Mouse (Mus musculus) intestine, postnatal 0 days (tissue): ENCODE measurements around the gene Syt10. TPM values are rescaled to one million over a fixed set of nuclear protein-coding genes. Genes with fewer than 3 reads are reported as not detected.

Experiments used
- ATAC-seq: fragments of 200-750 bp; cut with Nextera tagmentation; 2 replicates; pipeline ENCODE4 v1.8.0; 2017; ENCODE audit warnings: mild to moderate bottlenecking, moderate TSS enrichment, moderate library complexity
- H3K27ac ChIP-seq: fragments of 300-500 bp; sonication (generic); 2 replicates; pipeline ENCODE4 v1.5.1; 2014; ENCODE audit warnings: mild to moderate bottlenecking, low read depth, low read length, moderate library complexity
- H3K27me3 ChIP-seq: fragments of 300-500 bp; sonication (generic); replicated peaks from 2 replicates; pipeline ENCODE4 v1.6.1; 2014; ENCODE audit warnings: low read length, mixed read lengths; ENCODE audit not compliant: control insufficient read depth, insufficient read depth
- H3K36me3 ChIP-seq: fragments of 300-500 bp; sonication (generic); 2 replicates; pipeline ENCODE4 v1.6.1; 2014; ENCODE audit warnings: mild to moderate bottlenecking, moderate library complexity; ENCODE audit not compliant: control insufficient read depth, insufficient read depth
- H3K4me1 ChIP-seq: fragments of 300-500 bp; sonication (generic); replicated peaks from 2 replicates; pipeline ENCODE4 v1.6.1; 2014; ENCODE audit warnings: antibody characterized with exemption, low read length, mixed read lengths; ENCODE audit not compliant: control insufficient read depth, insufficient read depth
- H3K4me2 ChIP-seq: fragments of 300-500 bp; sonication (generic); replicated peaks from 2 replicates; pipeline ENCODE4 v1.6.1; 2014; ENCODE audit warnings: low read depth, mild to moderate bottlenecking, moderate library complexity
- H3K4me3 ChIP-seq: fragments of 300-500 bp; sonication (generic); 2 replicates; pipeline ENCODE4 v1.5.1; 2014; ENCODE audit warnings: low read depth, low read length
- H3K9ac ChIP-seq: fragments of 300-500 bp; sonication (generic); 2 replicates; pipeline ENCODE4 v1.6.1; 2014; ENCODE audit warnings: mild to moderate bottlenecking, low read depth, low read length
- H3K9me3 ChIP-seq: fragments of 300-500 bp; sonication (generic); 2 replicates; pipeline ENCODE4 v1.6.1; 2016; ENCODE audit warnings: mixed run types; ENCODE audit not compliant: control insufficient read depth
- CTCF ChIP-seq: sonication (generic); IDR thresholded peaks from 2 replicates; pipeline ENCODE4 v1.5.1; 2016; ENCODE audit warnings: low read depth, mild to moderate bottlenecking, control low read depth, antibody characterized with exemption, moderate library complexity
- WGBS: fragments of 180-500 bp; shearing (Covaris S2); extraction: QIAGEN DNeasy Blood & Tissue Kit; methylation state at CpG from one replicate; pipeline ENCODE4 v1.1.7; 2014; 5-methylcytosine and 5-hydroxymethylcytosine counted together
- microRNA-seq: library from miRNA; unstranded; fragments of <30 nt; microRNA quantifications from one replicate; pipeline ENCODE4, GENCODE M21; 2016
- polyA plus RNA-seq: library from polyadenylated mRNA; unstranded; fragments of >200 nt; fragmentation: Nextera tagmentation; extraction: Ambion mirVana; gene quantifications from 2 replicates; pipeline ENCODE4 v1.2.1, GENCODE M21; 2015

The Syt10 gene
- polyA plus RNA-seq, 1 experiment from 2014 or later: 0.14 TPM

DNA sequence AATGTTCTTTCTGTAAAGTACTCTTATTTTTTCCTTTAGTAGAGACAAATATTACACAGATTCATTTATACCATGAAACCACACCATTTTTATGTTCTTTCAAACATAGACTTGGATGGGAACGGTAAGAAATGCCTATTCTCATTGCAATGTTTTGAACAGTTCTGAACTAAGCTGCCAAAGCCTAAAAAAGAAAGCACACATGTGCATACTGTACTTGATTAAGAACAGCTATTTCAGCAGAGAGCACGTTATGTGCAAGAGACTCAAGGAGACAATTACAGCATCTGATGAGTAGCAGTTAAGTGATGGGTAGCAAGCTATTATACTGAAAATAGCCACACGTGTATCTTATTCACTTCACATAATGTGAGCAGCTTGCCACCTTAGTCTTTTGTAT is 108.0 kb downstream of the Syt10 start:
- Histone ChIP-seq H3K9ac (no peak overlapping the region), H3K36me3 (no peaks in the 10 kb centered on the region), H3K27ac (no peak overlapping the region), H3K4me1 (no peaks in the 10 kb centered on the region), H3K27me3 (no peaks in the 10 kb centered on the region), H3K9me3 (no peaks in the 10 kb centered on the region), H3K4me2 (no peak overlapping the region), H3K4me3 (no peak overlapping the region)
- TF ChIP-seq CTCF: no peak
- 78% methylated on average over 3 of the region's 3 CpGs for WGBS
- ATAC-seq: no peak

Small RNA genes lying within 50 kb of the gene (microRNA-seq; reads per million reads assigned to microRNA genes)
- gene Gm24643: not detected

Other genes starting within 250 kb of the Syt10 start
- 7.1 and 7.6 TPM in 2 replicates for gene Rabl2, start 249.9 kb downstream of the Syt10 start, polyA plus RNA-seq